Mouse (Mus musculus): ENCODE measurements around the gene Uchl1. TPM values are rescaled to one million over a fixed set of nuclear protein-coding genes. Genes with fewer than 3 reads are reported as not detected.

The Uchl1 gene
- polyA plus RNA-seq, 1 experiment = 2.2 TPM

DNA sequence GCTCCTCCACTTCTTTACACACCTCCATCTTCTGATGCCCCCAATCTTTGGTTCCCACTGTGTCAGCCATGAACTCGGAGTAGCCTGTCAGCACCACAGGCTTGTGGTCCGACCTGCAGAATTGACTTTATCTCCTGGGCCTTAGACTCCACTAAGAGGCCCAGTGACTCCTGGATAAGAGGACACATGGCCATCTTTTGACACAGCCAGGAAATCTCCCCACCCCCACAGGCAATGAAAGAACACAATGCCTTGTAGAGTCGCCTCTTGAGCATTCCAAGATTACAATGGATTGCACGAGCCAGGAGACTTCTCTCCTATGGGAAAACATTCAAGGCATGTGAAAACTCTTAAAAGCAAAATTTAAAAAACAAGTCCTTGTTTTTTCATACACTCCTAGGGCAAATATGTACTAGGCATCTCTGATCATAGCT is 39.6 kb downstream of the Uchl1 start:
- H3K79me2 ChIP-seq (ENCODE audit: control insufficient read depth, insufficient read depth) = no peaks in the 10 kb centered on the region
- no peak for TF ChIP-seq MAX (IDR thresholded peaks at IDR 0.05; ENCODE audit: low read depth)
- no peak for TF ChIP-seq POLR2AphosphoS2 (IDR thresholded peaks at IDR 0.05; ENCODE audit: insufficient read length, low read depth)
- TF ChIP-seq POLR2A (IDR thresholded peaks at IDR 0.05; ENCODE audit: insufficient read length, low read depth) = no peak
- no peak for TF ChIP-seq TCF3 (IDR thresholded peaks at IDR 0.05; ENCODE audit: insufficient read length, low read depth)
- no peak for TF ChIP-seq CEBPB (IDR thresholded peaks at IDR 0.05; ENCODE audit: insufficient read depth, poor library complexity, severe bottlenecking)
- no peak for TF ChIP-seq E2F4 (IDR thresholded peaks at IDR 0.05; ENCODE audit: insufficient read depth)
- TF ChIP-seq SRF (IDR thresholded peaks at IDR 0.05; ENCODE audit: control insufficient read depth, insufficient read length, low read depth) = no peak
- TF ChIP-seq REST (IDR thresholded peaks at IDR 0.05; ENCODE audit: insufficient read depth, insufficient read length) = no peak
- TF ChIP-seq USF1 (IDR thresholded peaks at IDR 0.05; ENCODE audit: low read depth) = no peak
- no peak for TF ChIP-seq MYOD1 (IDR thresholded peaks at IDR 0.05; ENCODE audit: control insufficient read depth in 1 of 3, insufficient read length in 2 of 3, low read depth in 2 of 3)
- TF ChIP-seq MYOG (IDR thresholded peaks at IDR 0.05; ENCODE audit: control insufficient read depth in 1 of 3, insufficient read depth in 1 of 3, insufficient read length in 2 of 3, low read depth in 2 of 3) = no peak
- no peak for TF ChIP-seq TCF12 (IDR thresholded peaks at IDR 0.05; ENCODE audit: insufficient read depth, poor library complexity, severe bottlenecking)
- H3K4me2 ChIP-seq (ENCODE audit: low read depth) = no peak overlapping the region
- H3ac ChIP-seq (ENCODE audit: control insufficient read depth, insufficient read length) = no peak overlapping the region
- peaks cover 28% of the 10 kb centered on the region for H3K27me3 ChIP-seq (ENCODE audit: control insufficient read depth, insufficient read depth, insufficient read length)
- H3K4me3 ChIP-seq = no peak overlapping the region
- no peaks in the 10 kb centered on the region for H3K36me3 ChIP-seq (ENCODE audit: control insufficient read depth, insufficient read depth)

DNA sequence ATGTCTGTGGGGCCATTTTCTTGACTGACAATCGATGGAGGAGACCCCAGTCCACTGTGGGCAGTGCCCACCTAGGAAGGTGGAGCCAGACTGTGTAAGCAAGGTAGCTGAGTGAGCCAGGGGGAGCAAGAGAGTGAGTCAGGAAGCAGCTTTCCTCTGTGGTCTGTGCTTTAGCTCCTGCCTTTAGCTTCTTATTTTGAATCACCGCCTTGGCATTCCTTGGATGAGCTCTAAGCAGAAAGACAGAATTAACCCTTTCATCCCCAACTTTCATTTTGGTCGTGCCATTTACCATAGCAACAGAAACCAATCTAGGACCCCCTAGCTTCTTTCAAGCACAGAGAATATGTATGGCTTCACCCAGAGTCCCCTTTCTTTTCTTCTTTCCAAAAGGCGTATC is 42.0 kb downstream of the Uchl1 start:
- H3ac ChIP-seq (ENCODE audit: control insufficient read depth, insufficient read length) = no peak overlapping the region
- H3K4me3 ChIP-seq = no peak overlapping the region
- no peaks in the 10 kb centered on the region for H3K36me3 ChIP-seq (ENCODE audit: control insufficient read depth, insufficient read depth)
- TF ChIP-seq E2F4 (IDR thresholded peaks at IDR 0.05; ENCODE audit: insufficient read depth) = no peak
- TF ChIP-seq USF1 (IDR thresholded peaks at IDR 0.05; ENCODE audit: low read depth) = no peak
- no peak for TF ChIP-seq MYOG (IDR thresholded peaks at IDR 0.05; ENCODE audit: control insufficient read depth in 1 of 3, insufficient read depth in 1 of 3, insufficient read length in 2 of 3, low read depth in 2 of 3)
- peaks cover 31% of the 10 kb centered on the region for H3K27me3 ChIP-seq (ENCODE audit: control insufficient read depth, insufficient read depth, insufficient read length)
- no peaks in the 10 kb centered on the region for H3K79me2 ChIP-seq (ENCODE audit: control insufficient read depth, insufficient read depth)
- no peak overlapping the region for H3K4me2 ChIP-seq (ENCODE audit: low read depth)

DNA sequence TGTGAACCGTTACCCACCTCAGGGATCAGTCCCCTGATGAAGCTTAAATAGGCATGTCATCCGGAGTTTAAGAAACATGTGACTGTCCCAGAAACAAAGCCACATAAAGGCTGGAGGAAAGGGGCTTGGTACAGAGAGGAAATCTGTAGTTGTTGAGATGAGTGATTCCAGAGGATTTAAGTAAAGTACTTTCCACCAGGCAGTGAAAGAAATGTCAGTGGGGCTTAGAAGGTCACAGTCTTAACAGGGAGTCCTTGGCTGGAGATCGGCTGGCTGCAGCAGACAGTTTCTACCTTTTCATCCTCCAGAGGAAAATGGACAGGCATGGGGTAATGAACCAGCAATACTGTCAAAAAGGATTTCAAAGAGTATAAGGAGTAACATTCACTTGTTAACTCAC is 42.5 kb downstream of the Uchl1 start:
- no peaks in the 10 kb centered on the region for H3K79me2 ChIP-seq (ENCODE audit: control insufficient read depth, insufficient read depth)
- no peak overlapping the region for H3ac ChIP-seq (ENCODE audit: control insufficient read depth, insufficient read length)
- peaks cover 36% of the 10 kb centered on the region for H3K27me3 ChIP-seq (ENCODE audit: control insufficient read depth, insufficient read depth, insufficient read length)
- no peak overlapping the region for H3K4me2 ChIP-seq (ENCODE audit: low read depth)
- TF ChIP-seq POLR2AphosphoS2 (IDR thresholded peaks at IDR 0.05; ENCODE audit: insufficient read length, low read depth) (no peak), POLR2A (IDR thresholded peaks at IDR 0.05; ENCODE audit: insufficient read length, low read depth) (no peak), MYOD1 (IDR thresholded peaks at IDR 0.05; ENCODE audit: control insufficient read depth in 1 of 3, insufficient read length in 2 of 3, low read depth in 2 of 3) (no peak), TCF3 (IDR thresholded peaks at IDR 0.05; ENCODE audit: insufficient read length, low read depth) (no peak), TCF12 (IDR thresholded peaks at IDR 0.05; ENCODE audit: insufficient read depth, poor library complexity, severe bottlenecking) (no peak), E2F4 (IDR thresholded peaks at IDR 0.05; ENCODE audit: insufficient read depth) (no peak), MYOG (IDR thresholded peaks at IDR 0.05; ENCODE audit: control insufficient read depth in 1 of 3, insufficient read depth in 1 of 3, insufficient read length in 2 of 3, low read depth in 2 of 3) (no peak)
- no peak overlapping the region for H3K4me3 ChIP-seq
- H3K36me3 ChIP-seq (ENCODE audit: control insufficient read depth, insufficient read depth) = no peaks in the 10 kb centered on the region

DNA sequence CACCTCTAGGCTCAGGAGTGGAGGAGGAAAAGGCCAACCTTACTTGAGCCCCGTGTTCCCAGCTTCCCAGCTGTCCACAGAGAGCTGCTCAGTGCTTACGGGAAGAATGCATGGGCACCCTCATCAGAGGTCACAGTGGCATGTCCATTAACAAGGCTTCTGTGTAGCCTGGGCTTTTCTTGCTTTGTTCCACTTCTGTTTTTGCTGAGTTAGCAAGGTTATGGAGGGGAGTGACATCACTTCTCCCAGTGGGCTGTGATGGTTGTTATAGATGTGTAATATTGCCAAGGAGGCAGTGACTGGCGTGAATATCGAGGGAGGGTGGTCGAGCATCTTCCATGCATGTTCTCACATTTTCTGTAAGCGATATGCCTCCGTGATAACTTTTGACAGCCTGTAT is 43.0 kb downstream of the Uchl1 start:
- no peak overlapping the region for H3ac ChIP-seq (ENCODE audit: control insufficient read depth, insufficient read length)
- no peaks in the 10 kb centered on the region for H3K36me3 ChIP-seq (ENCODE audit: control insufficient read depth, insufficient read depth)
- H3K27me3 ChIP-seq (ENCODE audit: control insufficient read depth, insufficient read depth, insufficient read length) = peaks cover 39% of the 10 kb centered on the region
- H3K4me3 ChIP-seq = no peak overlapping the region
- no peaks in the 10 kb centered on the region for H3K79me2 ChIP-seq (ENCODE audit: control insufficient read depth, insufficient read depth)
- H3K4me2 ChIP-seq (ENCODE audit: low read depth) = no peak overlapping the region
- TF ChIP-seq POLR2AphosphoS2 (IDR thresholded peaks at IDR 0.05; ENCODE audit: insufficient read length, low read depth) (no peak), POLR2A (IDR thresholded peaks at IDR 0.05; ENCODE audit: insufficient read length, low read depth) (no peak), SRF (IDR thresholded peaks at IDR 0.05; ENCODE audit: control insufficient read depth, insufficient read length, low read depth) (no peak), E2F4 (IDR thresholded peaks at IDR 0.05; ENCODE audit: insufficient read depth) (no peak), MYOG (IDR thresholded peaks at IDR 0.05; ENCODE audit: control insufficient read depth in 1 of 3, insufficient read depth in 1 of 3, insufficient read length in 2 of 3, low read depth in 2 of 3) (no peak), USF1 (IDR thresholded peaks at IDR 0.05; ENCODE audit: low read depth) (no peak), CEBPB (IDR thresholded peaks at IDR 0.05; ENCODE audit: insufficient read depth, poor library complexity, severe bottlenecking) (no peak)

DNA sequence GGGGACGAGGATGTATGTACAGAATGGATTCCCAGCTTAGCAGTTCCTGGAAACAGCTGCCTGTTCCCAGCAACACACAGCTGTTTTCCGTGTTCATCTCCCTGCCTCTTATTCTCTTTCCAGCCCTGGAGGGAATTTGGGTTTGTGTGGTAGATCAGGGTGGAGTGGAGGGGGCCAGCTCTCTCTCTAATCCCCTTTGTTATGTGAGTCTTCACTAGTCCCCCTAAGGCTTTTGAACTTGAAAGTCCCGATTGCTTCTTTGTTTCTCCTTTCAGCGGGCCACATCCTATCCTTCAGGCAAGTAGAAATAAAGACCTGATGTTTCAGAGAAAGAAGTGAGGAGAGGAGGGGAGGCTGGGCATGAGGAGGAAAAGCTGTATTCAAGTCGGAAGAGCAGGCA is 45.0 kb downstream of the Uchl1 start:
- Histone ChIP-seq H3K27me3 (ENCODE audit: control insufficient read depth, insufficient read depth, insufficient read length) (peaks cover 36% of the 10 kb centered on the region), H3ac (ENCODE audit: control insufficient read depth, insufficient read length) (no peak overlapping the region), H3K79me2 (ENCODE audit: control insufficient read depth, insufficient read depth) (no peaks in the 10 kb centered on the region), H3K36me3 (ENCODE audit: control insufficient read depth, insufficient read depth) (no peaks in the 10 kb centered on the region), H3K4me3 (no peak overlapping the region), H3K4me2 (ENCODE audit: low read depth) (no peak overlapping the region)
- TF ChIP-seq POLR2AphosphoS2 (IDR thresholded peaks at IDR 0.05; ENCODE audit: insufficient read length, low read depth) = no peak

DNA sequence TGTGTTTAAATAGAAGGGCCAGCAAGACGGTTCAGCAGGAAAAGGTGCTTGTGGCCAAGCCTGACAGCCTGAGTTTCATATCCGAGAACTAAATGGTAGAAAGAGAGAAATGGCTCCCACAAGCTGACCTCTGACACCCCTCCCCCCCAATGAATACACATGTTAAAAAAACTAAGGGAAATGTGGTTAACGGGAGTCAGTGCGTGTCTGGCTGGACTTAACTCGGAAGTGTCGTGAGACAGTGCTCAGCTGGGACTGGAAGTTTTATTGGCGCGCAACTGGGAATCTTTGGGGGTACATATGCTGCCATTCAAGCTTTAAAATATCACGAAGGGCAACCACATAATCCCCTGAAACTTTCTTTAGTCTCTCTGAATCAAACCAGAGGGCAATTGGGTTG is 46.7 kb downstream of the Uchl1 start:
- H3K27me3 ChIP-seq (ENCODE audit: control insufficient read depth, insufficient read depth, insufficient read length) = peaks cover 43% of the 10 kb centered on the region
- TF ChIP-seq MAX (IDR thresholded peaks at IDR 0.05; ENCODE audit: low read depth) (no peak), TCF3 (IDR thresholded peaks at IDR 0.05; ENCODE audit: insufficient read length, low read depth) (no peak)
- no peak overlapping the region for H3ac ChIP-seq (ENCODE audit: control insufficient read depth, insufficient read length)
- no peak overlapping the region for H3K4me2 ChIP-seq (ENCODE audit: low read depth)
- no peaks in the 10 kb centered on the region for H3K79me2 ChIP-seq (ENCODE audit: control insufficient read depth, insufficient read depth)
- no peaks in the 10 kb centered on the region for H3K36me3 ChIP-seq (ENCODE audit: control insufficient read depth, insufficient read depth)
- no peak overlapping the region for H3K4me3 ChIP-seq

Data from myocyte (in vitro differentiated cells).